Mouse (Mus musculus): ENCODE results near the gene Antxr1. TPM values are rescaled to one million over a fixed set of nuclear protein-coding genes. Genes with fewer than 3 reads are reported as not detected.
A peak's percentile ranks its signal among the peaks of the same experiment; 100 is the strongest.

Antxr1 gene
- total RNA-seq, 2 experiments from 2014 or later: 9.8 to 11.7 TPM

GRCm38 (mm10) chr6:87254756-87255155, 80.9 kb downstream of the Antxr1 start:
- no peak for DNase-seq (ENCODE audit: low spot score)
- intact Hi-C loops (cut with DNase I): no loop called here

DNA sequence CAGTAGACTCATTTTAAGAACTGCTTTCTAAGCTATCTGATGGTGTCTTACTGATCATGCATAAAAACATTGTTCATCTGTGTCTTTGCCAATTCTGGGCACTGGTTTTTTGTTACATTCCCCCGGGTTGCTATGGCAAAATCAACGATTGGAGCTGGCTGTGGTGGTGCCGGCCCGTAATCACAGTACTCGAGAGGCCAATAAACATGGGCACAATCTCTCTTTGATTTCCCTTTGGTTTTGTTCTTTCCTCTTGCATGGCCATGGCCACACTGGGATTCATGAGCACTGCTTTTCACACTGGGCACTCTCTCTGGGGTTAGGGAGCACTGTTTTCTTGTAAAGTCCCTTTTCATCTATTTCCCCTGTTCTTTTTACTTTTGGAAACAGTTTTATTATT, 83.9 kb downstream of the Antxr1 start:
- no peak for DNase-seq (ENCODE audit: low spot score)

GRCm38 (mm10) chr6:87250701-87251100, 84.9 kb downstream of the Antxr1 start:
- intact Hi-C loops (cut with DNase I): no loop called here
- DNase-seq (ENCODE audit: low spot score): no peak

More for the DNA sequence above, 83.9 kb downstream of the Antxr1 start:
- intact Hi-C loops (cut with DNase I): no loop called here

- no peak for DNase-seq (ENCODE audit: low spot score)
- intact Hi-C loops (cut with DNase I): no loop called here
Measured at GRCm38 (mm10) chr6:87248226-87248834, 87.3 kb downstream of the Antxr1 start.

GRCm38 (mm10) chr6:87244117-87245100, 91.2 kb downstream of the Antxr1 start:
- intact Hi-C loops (cut with DNase I): no loop called here
- no peak for DNase-seq (ENCODE audit: low spot score)

DNA sequence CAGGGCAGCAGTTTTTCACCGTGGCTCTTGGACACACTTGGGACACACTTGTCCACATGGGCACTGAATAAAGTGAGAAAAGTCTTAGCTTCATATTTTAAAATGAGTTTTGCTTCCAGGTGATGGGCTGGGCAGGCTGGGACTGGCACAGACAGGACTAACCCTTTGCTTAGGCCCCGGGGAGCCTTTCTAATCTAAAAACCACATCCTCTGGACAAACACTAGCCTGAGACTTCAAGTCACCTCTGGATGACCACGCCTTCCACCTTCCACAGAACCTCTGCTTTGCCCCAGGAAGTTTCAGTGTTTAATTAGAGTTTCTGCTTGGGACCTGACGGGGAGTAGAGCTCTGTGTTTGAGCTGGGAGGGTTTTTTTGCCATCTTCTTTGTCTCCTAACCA, 98.4 kb downstream of the Antxr1 start:
- DNase-seq (ENCODE audit: low spot score): no peak
- intact Hi-C loops (cut with DNase I): no loop called here

DNA sequence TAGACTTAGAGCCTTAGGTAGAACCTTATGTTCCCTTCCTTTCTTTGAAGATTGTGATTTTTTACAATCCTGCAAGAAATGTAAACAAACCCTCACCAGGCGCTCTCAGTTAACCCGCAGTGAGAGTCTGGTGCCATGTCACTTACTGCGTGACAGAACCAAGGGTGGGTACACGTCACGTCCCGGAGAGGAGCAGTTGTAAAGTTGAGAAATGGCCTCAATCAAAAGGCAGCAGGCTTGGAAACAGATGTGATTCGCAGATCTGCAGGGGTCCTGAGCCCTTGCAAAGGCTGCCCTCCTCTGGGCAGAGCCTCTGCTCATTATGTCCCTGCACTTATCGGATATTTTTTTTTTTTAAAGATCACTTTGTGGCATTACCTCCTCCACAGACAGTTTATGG, 99.6 kb downstream of the Antxr1 start:
- intact Hi-C loops (cut with DNase I): no loop called here
- DNase-seq (ENCODE audit: low spot score): no peak

GRCm38 (mm10) chr6:87233111-87233510, 102.5 kb downstream of the Antxr1 start:
- intact Hi-C loops (cut with DNase I): no loop called here
- no peak for DNase-seq (ENCODE audit: low spot score)

DNA sequence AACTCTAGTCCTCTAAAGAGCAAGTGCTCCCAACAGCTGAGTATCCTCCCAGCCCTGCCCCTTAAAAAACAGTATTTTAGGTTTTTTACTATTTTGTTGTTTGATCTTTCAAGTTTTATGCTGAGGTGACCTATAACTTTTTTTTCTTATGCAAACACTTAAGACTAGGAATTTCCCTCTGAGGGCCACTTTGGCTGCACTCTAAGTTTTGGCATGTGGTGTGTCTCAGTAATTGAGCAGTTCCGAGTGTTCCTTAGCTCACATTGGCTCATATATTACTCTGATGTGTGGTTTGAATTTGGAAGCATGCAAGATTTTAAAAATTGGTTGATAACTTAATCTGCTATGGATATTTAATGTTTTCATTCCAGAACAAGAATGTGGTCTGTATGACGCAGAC, 105.6 kb downstream of the Antxr1 start:
- intact Hi-C loops (cut with DNase I): no loop called here
- DNase-seq (ENCODE audit: low spot score): no peak

DNA sequence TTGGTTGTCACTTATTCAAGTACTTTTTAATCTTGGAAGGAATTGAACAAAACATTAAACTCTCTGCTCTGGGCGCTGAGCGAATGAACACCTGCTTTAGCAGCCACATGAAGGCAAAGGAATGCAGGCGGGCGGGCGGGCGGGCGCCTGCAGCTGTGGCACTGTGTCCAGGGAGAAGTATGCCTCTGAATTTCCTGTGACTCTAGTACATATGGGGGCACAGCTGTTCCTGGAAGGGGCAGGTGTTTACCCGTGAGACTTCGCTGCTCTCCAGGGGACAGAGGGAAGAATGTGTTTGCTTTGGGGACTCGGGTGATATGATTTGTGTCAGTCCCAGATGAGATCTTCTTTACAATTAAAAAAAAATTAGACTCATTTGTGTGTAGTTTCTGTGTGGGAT, 107.7 kb downstream of the Antxr1 start:
- intact Hi-C loops (cut with DNase I): no loop called here
- no peak for DNase-seq (ENCODE audit: low spot score)

DNA sequence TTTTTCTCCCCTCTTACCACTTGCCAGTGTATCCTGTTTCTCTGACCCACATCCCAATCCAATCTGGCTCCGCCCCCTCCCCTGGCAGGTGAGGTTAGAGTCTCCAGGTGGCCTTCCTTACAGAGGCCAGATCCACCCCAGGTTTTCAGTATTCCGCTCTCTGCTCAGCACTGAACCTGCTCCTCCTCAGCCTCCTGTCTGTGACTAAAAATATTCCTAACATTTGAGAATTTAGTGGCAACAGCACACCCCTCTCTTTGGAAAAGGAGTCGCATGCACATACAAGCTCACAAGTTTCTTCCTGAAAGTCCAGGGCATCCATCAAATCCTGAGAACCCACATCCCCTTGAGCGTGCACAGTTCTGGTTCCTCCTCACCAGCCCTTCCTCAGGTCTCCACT, 109.3 kb downstream of the Antxr1 start:
- intact Hi-C loops (cut with DNase I): no loop called here
- no peak for DNase-seq (ENCODE audit: low spot score)

DNA sequence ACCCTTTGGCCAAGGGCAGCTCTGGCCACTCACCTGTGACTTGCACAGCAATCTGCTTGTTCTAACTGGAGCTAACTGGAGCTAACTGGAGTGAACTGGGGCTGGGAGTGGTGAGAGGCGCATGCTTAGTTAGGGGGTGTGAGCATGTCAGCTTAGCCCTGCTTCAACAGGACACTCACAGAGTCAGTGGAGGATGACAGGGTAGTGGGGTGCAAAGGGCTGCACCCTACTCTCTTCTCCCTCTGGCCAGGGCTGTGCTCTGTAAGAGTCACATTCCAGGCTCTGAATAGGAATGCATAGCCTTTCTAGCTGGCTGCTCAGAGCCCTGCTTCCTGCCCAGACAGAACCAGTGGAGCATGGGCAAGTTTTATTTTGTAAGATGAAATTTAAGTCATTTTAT, 110.3 kb downstream of the Antxr1 start:
- DNase-seq (ENCODE audit: low spot score): no peak
- intact Hi-C loops (cut with DNase I): no loop called here

DNA sequence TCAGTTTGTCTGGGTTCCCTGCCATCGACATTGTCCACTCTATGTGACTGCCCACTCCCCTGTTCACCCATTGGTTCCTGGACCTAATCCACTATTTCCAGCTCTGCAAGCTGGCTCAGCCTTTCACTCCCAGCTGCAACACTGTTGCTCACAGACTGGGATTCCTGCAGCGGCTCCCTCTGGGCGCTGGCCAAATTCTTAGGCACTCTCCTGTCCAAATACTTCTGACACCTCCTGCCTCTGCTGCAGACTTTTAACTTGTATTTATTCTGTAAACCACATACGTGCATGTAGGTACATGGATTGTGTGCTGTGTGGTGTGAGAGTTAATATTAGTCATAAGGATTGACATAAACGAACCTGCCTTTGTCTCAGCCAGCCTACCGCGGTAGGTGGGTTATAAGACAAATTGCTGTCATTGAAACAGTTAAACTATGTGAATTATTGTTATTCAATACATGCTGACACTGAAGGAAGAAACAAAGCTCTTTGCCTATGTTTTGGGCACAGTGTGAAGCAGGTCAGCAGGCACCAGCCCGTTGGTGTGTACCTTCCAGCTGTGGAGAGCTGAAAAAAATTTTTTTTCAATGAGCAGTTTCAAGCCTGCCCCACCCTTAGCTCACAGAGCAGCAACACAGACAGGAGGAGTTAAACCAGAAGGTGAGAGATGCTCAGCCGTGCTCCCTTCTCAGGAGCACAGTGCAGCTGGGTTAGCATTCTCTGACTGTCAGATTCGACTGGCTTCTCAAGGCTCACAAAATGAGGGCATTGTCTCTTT, 112.6 kb downstream of the Antxr1 start:
- no peak for DNase-seq (ENCODE audit: low spot score)
- intact Hi-C loops (cut with DNase I): no loop called here

DNA sequence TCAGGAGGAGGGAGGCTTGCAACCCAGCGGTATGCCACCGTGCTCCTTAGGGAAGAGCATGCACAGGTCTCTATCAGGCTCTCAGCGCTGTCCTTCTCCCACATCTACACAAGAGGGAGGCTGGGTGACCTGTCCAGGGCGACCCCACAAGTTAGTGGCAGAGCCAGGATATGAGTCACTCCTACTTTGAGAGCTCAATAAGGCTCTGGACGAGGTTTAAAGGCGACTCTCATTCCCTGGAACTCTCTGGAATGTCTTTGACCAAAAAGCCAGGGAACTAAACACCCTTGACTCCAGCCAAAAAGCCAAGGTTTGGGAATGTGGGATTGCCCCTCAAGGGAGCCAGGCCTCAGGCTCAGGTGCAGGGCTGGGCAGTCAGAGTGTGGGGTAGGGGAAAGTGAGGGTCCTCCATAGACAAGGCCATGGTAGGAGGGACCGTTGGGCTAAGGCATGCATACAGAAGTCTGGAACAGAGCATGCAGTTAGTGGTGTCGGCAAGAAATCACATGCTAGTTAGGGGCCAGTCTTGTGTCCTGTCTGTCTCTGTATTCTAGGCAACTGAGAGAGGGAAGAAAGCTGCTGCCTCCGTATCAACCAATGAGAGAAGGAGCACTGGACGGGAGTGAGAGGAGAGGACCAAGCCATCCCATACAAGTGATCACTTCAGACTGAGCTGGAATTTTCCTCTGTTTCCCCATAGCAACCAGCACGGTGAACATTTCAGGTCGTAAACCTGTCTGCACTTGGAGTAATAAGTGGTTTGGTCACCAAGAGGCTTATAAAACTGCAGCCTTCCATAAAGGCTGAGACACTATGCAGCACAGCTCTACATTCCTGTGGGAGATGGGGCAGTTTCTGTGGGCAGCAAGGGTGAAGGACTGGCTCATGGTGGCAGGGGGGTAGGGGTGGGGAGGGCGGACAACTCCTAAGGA, 116.3 kb downstream of the Antxr1 start:
- intact Hi-C loops (cut with DNase I): no loop called here
- no peak for DNase-seq (ENCODE audit: low spot score)

- intact Hi-C loops (cut with DNase I): no loop called here
Measured at GRCm38 (mm10) chr6:87216114-87216591, 119.5 kb downstream of the Antxr1 start.

GRCm38 (mm10) chr6:87213262-87213661, 122.4 kb downstream of the Antxr1 start:
- DNase-seq (ENCODE audit: low spot score): peak; percentile 18
- intact Hi-C loops (cut with DNase I): loop anchor here (5.0 kb wide), 1 partner anchor 111 kb away; the partner anchor contains the start of gene D6Ertd527e

More at GRCm38 (mm10) chr6:87216114-87216591, 119.5 kb downstream of the Antxr1 start:
- peak; percentile 20 for DNase-seq (ENCODE audit: low spot score)

DNA sequence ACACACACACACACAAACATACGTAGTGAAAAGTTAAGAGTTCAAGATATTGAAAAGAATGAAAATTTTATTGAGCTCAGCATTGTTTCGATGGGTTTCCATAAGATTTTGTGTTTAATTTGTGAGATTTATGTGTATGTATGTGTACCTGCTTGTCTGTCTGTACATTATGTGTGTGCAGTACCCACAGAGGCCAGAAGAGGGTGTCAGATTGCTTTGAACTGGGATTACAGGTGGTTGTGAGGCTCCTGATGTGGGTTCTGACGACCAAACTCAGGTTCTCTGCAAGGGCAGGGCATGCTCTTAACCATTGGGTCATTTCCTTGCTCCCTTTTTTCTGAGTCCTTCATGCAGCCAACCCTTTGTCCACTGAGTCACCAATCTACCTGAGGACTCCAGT, 124.1 kb downstream of the Antxr1 start:
- intact Hi-C loops (cut with DNase I): loop anchor here (5.0 kb wide), 1 partner anchor 109 kb away; the partner anchor contains the start of gene D6Ertd527e
- no peak for DNase-seq (ENCODE audit: low spot score)

GRCm38 (mm10) chr6:87207373-87207982, 128.1 kb downstream of the Antxr1 start:
- DNase-seq (ENCODE audit: low spot score): peak; percentile 41
- intact Hi-C loops (cut with DNase I): no loop called here

GRCm38 (mm10) chr6:87206790-87207189, 128.8 kb downstream of the Antxr1 start:
- intact Hi-C loops (cut with DNase I): no loop called here

More at GRCm38 (mm10) chr6:87206790-87207189, 128.8 kb downstream of the Antxr1 start:
- no peak for DNase-seq (ENCODE audit: low spot score)
